Comparison of ENCODE assay signal across 20 mouse cellular contexts in the genomic region with DNA sequence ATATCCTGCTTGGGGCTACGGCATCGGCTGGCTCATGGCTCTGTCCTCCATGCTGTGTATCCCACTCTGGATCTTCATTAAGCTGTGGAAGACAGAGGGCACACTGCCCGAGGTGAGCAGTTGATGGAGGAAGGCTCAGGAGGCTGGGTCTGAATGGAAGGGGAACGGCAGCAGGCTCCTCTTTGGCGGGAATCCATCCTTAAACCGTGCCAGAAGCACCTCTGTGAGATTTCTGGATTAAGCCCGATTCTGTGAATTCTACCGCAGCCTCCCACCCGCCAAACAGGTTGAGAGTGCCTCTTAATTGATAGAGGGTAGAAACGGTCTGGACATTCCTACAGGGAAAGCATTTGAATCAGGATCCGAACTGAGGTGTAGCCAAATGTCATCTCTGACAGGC. TPM values are rescaled to one million over a fixed set of nuclear protein-coding genes. Genes with fewer than 3 reads are reported as not detected.
"Had no signal": no experiment of that assay in that cellular context is flagged by ENCODE, and none has a peak within 500 bp of the region (broad histone marks: within the 10 kb centered on the region; RNA-seq: fewer than 3 reads in every experiment).

No protein-coding gene starts in this region.

- H3K4me2 ChIP-seq: limb, embryonic 12.5 days; limb, embryonic 15.5 days; liver, embryonic 11.5 days; lung, embryonic 14.5 days; midbrain, embryonic 12.5 days had no signal

- ATAC-seq: liver, postnatal 0 days; lung, postnatal 0 days; midbrain, embryonic 16.5 days had no signal

- H3K9me3 ChIP-seq: limb, embryonic 12.5 days; limb, embryonic 15.5 days; midbrain, embryonic 12.5 days had no signal

- H3K4me3 ChIP-seq: layer of hippocampus, adult 2 months; limb, embryonic 12.5 days; limb, embryonic 15.5 days; midbrain, embryonic 12.5 days had no signal

- H3K9ac ChIP-seq: limb, embryonic 12.5 days; limb, embryonic 15.5 days; liver, embryonic 14.5 days; liver, postnatal 0 days; lung, embryonic 14.5 days; midbrain, embryonic 12.5 days had no signal

- DNase-seq: kidney, postnatal 25 days; layer of hippocampus, adult 9-11 months; liver, postnatal 0 days; lung, embryonic 14.5 days; thymus, adult 2 months; thymus, postnatal 14 days; thymus, postnatal 4 days had no signal

- H3K36me3 ChIP-seq: limb, embryonic 12.5 days; limb, embryonic 15.5 days; midbrain, embryonic 12.5 days had no signal

- H3K4me1 ChIP-seq: limb, embryonic 12.5 days; limb, embryonic 15.5 days had no signal

- H3K27ac ChIP-seq: kidney, postnatal 0 days; layer of hippocampus, adult 2 months; limb, embryonic 12.5 days; limb, embryonic 15.5 days; liver, embryonic 14.5 days; macrophage; midbrain, embryonic 12.5 days; stomach, postnatal 0 days had no signal

RNA-seq across cellular contexts. Expression of gene Slc6a1, which starts 36.8 kb away (rescaled TPM):
- total RNA-seq: megakaryocyte, adult 5-6 weeks had no signal
- polyA plus RNA-seq: limb, embryonic 12.5 days; liver, postnatal 0 days; lung, embryonic 14.5 days; lung, postnatal 0 days; macrophage; stomach, embryonic 14.5 days; stomach, postnatal 0 days had no signal
